Mouse (Mus musculus) hindbrain, postnatal 0 days (tissue): Measurements from ENCODE around the gene Pfkl. TPM values are rescaled to one million over a fixed set of nuclear protein-coding genes. Genes with fewer than 3 reads are reported as not detected.
A peak's percentile ranks its signal among the peaks of the same experiment; 100 is the strongest.

Source experiments
- ATAC-seq: fragments of 200-750 bp; cut with Nextera tagmentation; 2 replicates; pipeline ENCODE4 v1.8.0; 2017; ENCODE audit warnings: mild to moderate bottlenecking, moderate TSS enrichment, moderate library complexity
- DNase-seq: peaks from one replicate; pipeline ENCODE4 v3.0.0-alpha.2; 2015; ENCODE audit warnings: low spot score
- H3K27ac ChIP-seq: fragments of 300-500 bp; sonication (generic); 2 replicates; pipeline ENCODE4 v1.5.1; 2014; ENCODE audit warnings: mild to moderate bottlenecking
- H3K27me3 ChIP-seq: fragments of 300-500 bp; sonication (generic); 2 replicates; pipeline ENCODE4 v1.6.1; 2014; ENCODE audit warnings: low read length, mixed read lengths; ENCODE audit not compliant: insufficient read depth
- H3K36me3 ChIP-seq: fragments of 300-500 bp; sonication (generic); 2 replicates; pipeline ENCODE4 v1.6.1; 2014; ENCODE audit warnings: low read length, mixed read lengths; ENCODE audit not compliant: insufficient read depth
- H3K4me1 ChIP-seq: fragments of 300-500 bp; sonication (generic); 2 replicates; pipeline ENCODE4 v1.6.1; 2014; ENCODE audit warnings: antibody characterized with exemption, low read length, mixed read lengths; ENCODE audit not compliant: insufficient read depth
- H3K4me2 ChIP-seq: fragments of 300-500 bp; sonication (generic); 2 replicates; pipeline ENCODE4 v1.6.1; 2014; ENCODE audit warnings: low read depth, mild to moderate bottlenecking, low read length, moderate library complexity, mixed read lengths
- H3K4me3 ChIP-seq: fragments of 300-500 bp; sonication (generic); 2 replicates; pipeline ENCODE4 v1.5.1; 2014; ENCODE audit warnings: low read length
- H3K9ac ChIP-seq: fragments of 300-500 bp; sonication (generic); replicated peaks from 2 replicates; pipeline ENCODE4 v1.6.1; 2014; ENCODE audit warnings: mild to moderate bottlenecking, low read length, moderate library complexity, mixed read lengths
- H3K9me3 ChIP-seq: fragments of 300-500 bp; sonication (generic); 2 replicates; pipeline ENCODE4 v1.6.1; 2016; ENCODE audit warnings: low read length, mixed read lengths
- CTCF ChIP-seq: IDR thresholded peaks from 2 replicates; pipeline ENCODE4 v1.5.1; 2016; ENCODE audit warnings: antibody characterized with exemption, control low read depth, low read depth
- WGBS: fragments of 180-500 bp; shearing (Covaris S2); extraction: QIAGEN DNeasy Blood & Tissue Kit; methylation state at CpG from one replicate; pipeline ENCODE4 v1.1.7; 2014; 5-methylcytosine and 5-hydroxymethylcytosine counted together
- polyA plus RNA-seq: library from polyadenylated mRNA; unstranded; fragments of >200 nt; fragmentation: Nextera tagmentation; extraction: Ambion mirVana; gene quantifications from 2 replicates; pipeline ENCODE4 v1.2.1, GENCODE M21; 2015
- total RNA-seq: library from RNA; depleted of rRNA; stranded (reverse); fragments of >200 nt; gene quantifications from 2 replicates; pipeline ENCODE4 v1.2.3, GENCODE M21; 2014

Gene Pfkl
- total and polyA plus RNA-seq, 2 experiments from 2014 or later: 96.5 to 183 TPM

DNA sequence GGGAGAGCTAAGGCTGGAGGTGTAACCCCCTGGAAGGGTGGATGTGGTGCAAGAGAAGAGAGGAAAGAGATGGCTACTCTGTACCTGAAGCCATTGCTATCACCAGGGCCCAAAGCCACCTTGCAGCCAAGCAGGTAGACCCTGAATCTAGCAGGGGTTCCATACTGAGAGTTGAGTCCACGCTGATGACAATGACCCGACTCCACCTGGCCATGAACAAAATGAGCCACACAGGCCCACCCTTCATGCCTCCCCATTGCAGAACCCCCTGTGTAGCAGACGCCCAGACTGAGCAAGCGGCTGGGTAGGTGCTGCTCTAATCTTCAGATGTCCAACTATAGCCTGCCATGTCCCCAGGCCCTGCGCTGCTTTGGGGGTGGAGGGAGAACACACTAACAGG is 24.1 kb downstream of the Pfkl start:
- Histone ChIP-seq H3K4me2 (no peak overlapping the region), H3K4me1 (no peaks in the 10 kb centered on the region), H3K27ac (no peak overlapping the region), H3K36me3 (peaks cover 35% of the 10 kb centered on the region), H3K9ac (no peak overlapping the region), H3K9me3 (no peaks in the 10 kb centered on the region), H3K27me3 (no peaks in the 10 kb centered on the region), H3K4me3 (no peak overlapping the region)
- no peak for TF ChIP-seq CTCF
- ATAC-seq (no peak), DNase-seq (no peak)
- 77% methylated on average over 5 of the region's 5 CpGs for WGBS

DNA sequence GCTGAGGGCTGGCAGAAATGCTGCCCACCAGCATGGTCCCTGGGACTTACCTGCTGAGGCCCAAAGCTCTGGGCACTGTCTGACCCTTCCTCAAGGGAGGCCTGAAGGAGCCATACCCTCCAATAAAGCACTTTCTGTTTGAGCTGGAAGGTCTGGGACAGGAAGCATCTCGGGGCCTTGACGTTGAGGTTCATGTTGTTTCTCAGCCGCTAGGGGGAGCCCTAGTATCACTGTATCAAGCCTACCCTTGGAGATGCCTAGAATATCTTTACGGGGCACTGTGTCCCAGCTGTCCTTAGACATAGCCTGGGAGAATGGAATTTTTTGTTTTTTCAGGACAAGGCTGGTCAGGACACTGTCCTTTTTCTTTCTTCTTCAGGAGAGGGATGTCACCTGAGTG is 25.2 kb downstream of the Pfkl start:
- ATAC-seq (peak; percentile 70), DNase-seq (peak; percentile 89)
- Histone ChIP-seq H3K27ac (no peak overlapping the region), H3K4me3 (no peak overlapping the region), H3K4me2 (no peak overlapping the region), H3K9ac (no peak overlapping the region), H3K4me1 (no peaks in the 10 kb centered on the region), H3K27me3 (no peaks in the 10 kb centered on the region), H3K9me3 (no peaks in the 10 kb centered on the region), H3K36me3 (peaks cover 25% of the 10 kb centered on the region)
- peak; percentile 93 for TF ChIP-seq CTCF
- 4% methylated on average over 4 of the region's 4 CpGs for WGBS

DNA sequence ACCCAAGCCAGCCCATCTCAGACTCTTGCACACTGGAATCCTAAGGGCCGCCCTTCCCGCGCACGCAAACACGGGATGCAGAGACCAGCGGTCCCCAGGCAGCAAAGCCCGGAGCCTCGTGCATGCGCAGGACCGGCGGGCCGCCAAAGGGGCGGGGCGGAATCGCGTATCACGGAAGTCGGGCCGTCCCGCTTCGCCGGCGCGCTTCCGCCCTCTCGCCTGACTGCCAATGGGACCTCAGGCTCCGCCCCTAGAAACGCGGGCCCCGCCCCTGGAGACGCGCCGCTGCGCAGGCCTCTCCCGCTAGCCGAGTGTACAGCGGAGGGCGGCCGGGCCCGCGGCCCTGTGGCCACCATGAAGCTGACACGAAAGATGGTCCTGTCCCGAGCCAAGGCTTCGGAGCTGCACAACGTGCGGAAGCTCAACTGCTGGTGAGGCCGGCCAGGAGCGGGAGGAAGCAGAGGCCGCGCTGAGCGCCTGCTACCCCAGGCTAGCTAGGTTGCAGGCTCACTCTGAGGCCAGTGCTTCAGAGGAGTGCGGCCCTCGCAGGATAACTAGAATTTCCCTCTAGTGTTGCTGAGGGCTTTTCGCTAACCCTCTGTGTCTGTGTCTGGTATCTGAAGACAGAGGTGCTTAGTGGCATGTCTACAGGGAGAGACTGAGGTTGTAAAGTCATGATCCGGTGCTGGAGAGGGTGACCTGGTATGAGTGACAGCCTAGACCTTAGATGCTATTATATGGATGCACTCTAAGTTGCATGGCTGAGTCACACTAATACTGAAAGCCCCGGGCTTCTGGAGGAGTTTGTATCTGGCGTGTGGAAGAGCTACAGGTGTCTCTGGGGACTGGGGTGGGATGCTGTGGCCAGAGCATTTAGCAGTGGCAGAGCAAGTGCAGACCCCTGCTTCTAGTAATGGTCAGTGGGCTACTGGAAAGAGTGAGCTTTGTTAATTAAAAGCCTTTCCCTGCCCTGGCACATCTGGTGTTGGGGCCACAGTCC is 31.2 kb downstream of the Pfkl start, which contains the start of gene 1810043G02Rik:
Gene 1810043G02Rik, plus strand, starts transcription at position 174 of the 1,000 bp plus-strand sequence.
- ATAC-seq (peak; percentile 98), DNase-seq (peak; percentile 100)
- Histone ChIP-seq H3K4me1 (peaks cover 6% of the 10 kb centered on the region; the same call in 1 of the 2 replicates), H3K36me3 (no peaks in the 10 kb centered on the region; the same call in 1 of the 2 replicates), H3K9ac (peak within 1 kb of the TSS; percentile 69), H3K27ac (peak within 1 kb of the TSS; percentile 83), H3K27me3 (no peaks in the 10 kb centered on the region), H3K4me2 (peak within 1 kb of the TSS; percentile 61), H3K4me3 (peak within 1 kb of the TSS; percentile 60), H3K9me3 (no peaks in the 10 kb centered on the region)
- WGBS: under 1% methylated on average over 56 of the region's 57 CpGs
- no peak for TF ChIP-seq CTCF

DNA sequence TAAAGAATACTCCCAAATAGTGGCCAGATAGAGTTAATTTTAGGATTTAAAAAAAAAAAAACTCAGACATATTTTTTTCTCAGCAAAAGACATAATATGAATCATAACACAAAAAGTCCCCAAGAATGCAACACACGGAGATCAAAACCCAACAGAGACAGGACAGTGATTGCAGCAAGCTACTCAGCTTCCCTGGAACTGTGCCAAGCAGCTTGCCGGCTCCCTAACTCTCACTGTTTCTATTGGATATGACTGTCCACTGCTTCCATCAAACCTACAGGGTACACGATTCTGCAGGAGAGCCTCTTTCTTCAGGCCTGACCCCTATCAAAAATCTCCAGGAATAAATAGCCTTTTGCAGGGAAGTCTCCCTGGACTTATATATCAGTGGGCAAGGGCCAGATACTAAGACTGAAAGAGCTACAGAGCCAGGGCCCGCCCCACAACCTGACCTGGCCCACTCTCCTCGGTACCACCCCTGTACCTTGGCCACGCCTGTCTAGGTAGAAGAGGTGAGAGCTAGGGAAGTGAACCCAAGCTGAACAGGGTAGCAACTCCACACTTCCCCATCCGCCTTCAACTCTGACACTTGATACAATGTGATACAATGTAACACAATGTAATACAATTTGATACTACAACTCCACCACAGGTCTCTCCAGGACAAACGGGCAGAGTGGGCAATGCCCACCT is 33.3 kb downstream of the Pfkl start:
- Histone ChIP-seq H3K36me3 (no peaks in the 10 kb centered on the region; the same call in 1 of the 2 replicates), H3K4me1 (peaks cover 6% of the 10 kb centered on the region; the same call in 1 of the 2 replicates), H3K9me3 (no peaks in the 10 kb centered on the region), H3K4me3 (no peak overlapping the region), H3K27me3 (no peaks in the 10 kb centered on the region), H3K9ac (no peak overlapping the region), H3K27ac (no peak overlapping the region), H3K4me2 (no peak overlapping the region)
- ATAC-seq (no peak), DNase-seq (no peak)
- no peak for TF ChIP-seq CTCF
- WGBS: 71% methylated on average over 8 of the region's 8 CpGs

DNA sequence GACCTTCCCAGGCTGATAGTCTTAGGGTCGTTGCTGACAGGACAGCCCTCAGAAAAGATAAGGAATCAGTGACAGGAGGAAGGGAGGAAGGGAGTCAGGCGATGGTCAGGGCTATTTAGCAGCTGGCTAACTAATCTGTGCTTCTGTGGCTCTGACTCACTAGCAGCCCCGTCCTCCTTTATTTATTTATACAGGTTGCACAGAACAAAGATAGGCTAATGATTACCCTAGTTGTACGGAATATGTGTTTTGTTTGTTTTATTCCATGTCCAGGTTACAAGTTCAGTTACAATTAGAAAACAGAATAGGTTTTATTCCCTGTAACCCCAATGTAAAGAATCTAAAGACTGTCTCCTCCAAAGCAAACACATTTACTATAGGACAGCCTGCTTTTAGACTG is 34.2 kb downstream of the Pfkl start:
- no peak for DNase-seq
- ATAC-seq: no peak

DNA sequence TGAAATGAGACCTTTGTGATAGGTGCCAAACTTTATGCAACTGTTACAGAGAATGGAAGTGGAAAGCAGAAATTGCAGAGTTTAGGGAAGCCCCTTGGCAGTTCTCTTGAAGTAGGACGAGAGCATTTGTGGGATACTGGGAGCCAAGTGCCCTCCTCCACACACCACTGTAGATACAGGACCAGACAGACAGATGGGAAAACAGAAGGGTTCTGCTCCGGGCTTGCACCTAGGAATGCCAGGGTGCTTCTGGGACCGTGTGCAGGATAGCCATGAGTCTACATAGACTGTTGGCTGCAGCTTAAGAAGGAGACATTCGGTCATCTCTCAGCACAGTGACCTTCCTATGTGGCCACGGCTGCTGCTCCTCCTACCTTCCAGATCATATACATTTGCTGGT is 35.1 kb downstream of the Pfkl start:
- Histone ChIP-seq H3K9me3 (no peaks in the 10 kb centered on the region), H3K27me3 (no peaks in the 10 kb centered on the region), H3K9ac (no peak overlapping the region), H3K27ac (no peak overlapping the region), H3K4me2 (no peak overlapping the region), H3K4me1 (peaks cover 6% of the 10 kb centered on the region; the same call in 1 of the 2 replicates), H3K4me3 (no peak overlapping the region), H3K36me3 (no peaks in the 10 kb centered on the region)
- TF ChIP-seq CTCF: no peak
- 71% methylated on average over 5 of the region's 5 CpGs for WGBS
- no peak for ATAC-seq
- DNase-seq: no peak

More for the DNA sequence above, 34.2 kb downstream of the Pfkl start:
- TF ChIP-seq CTCF: no peak
- no peak overlapping the region for H3K4me2 ChIP-seq
- H3K4me1 ChIP-seq: peaks cover 6% of the 10 kb centered on the region; the same call in 1 of the 2 replicates
- no peaks in the 10 kb centered on the region for H3K27me3 ChIP-seq
- 62% methylated on average over 4 of the region's 4 CpGs for WGBS
- no peaks in the 10 kb centered on the region for H3K36me3 ChIP-seq
- no peak overlapping the region for H3K4me3 ChIP-seq
- no peak overlapping the region for H3K27ac ChIP-seq
- H3K9me3 ChIP-seq: no peaks in the 10 kb centered on the region
- no peak overlapping the region for H3K9ac ChIP-seq
